Mouse (Mus musculus): Measurements from ENCODE around the gene Stag2. TPM values are rescaled to one million over a fixed set of nuclear protein-coding genes. Genes with fewer than 3 reads are reported as not detected.
A peak's percentile ranks its signal among the peaks of the same experiment; 100 is the strongest.

Stag2 gene
- total and polyA plus RNA-seq, 2 experiments from 2014 or later = 13.0 to 51.6 TPM

- no peak overlapping the region for H3K9ac ChIP-seq (replicated peaks; ENCODE audit: low read length, poor library complexity, severe bottlenecking)
- H3K4me3 ChIP-seq (ENCODE audit: low read depth, low read length) = no peak overlapping the region
- H3K9me3 ChIP-seq (ENCODE audit: low read length) = no peaks in the 10 kb centered on the region
- 72% methylated on average over 2 of the region's 2 CpGs for whole genome bisulfite sequencing
- H3K27me3 ChIP-seq (ENCODE audit: insufficient read depth, low read length) = no peaks in the 10 kb centered on the region
- H3K27ac ChIP-seq (ENCODE audit: low read depth, low read length) = no peak overlapping the region
- no peak for TF ChIP-seq CTCF (IDR thresholded peaks at IDR 0.05)
- H3K36me3 ChIP-seq (ENCODE audit: insufficient read depth, low read length) = no peaks in the 10 kb centered on the region
- ATAC-seq (ENCODE audit: low FRiP score) (no peak), DNase-seq (ENCODE audit: low spot score) (no peak)
- H3K4me1 ChIP-seq (ENCODE audit: insufficient read depth, low read length) = no peaks in the 10 kb centered on the region
- H3K4me2 ChIP-seq (ENCODE audit: low read depth, low read length, poor library complexity, severe bottlenecking) = no peak overlapping the region
These were observed 39.8 kb downstream of the Stag2 start for GRCm38 (mm10) chrX:42188825-42189426.

GRCm38 (mm10) chrX:42194608-42195007 is 45.5 kb downstream of the Stag2 start:
- ATAC-seq (ENCODE audit: low FRiP score) (no peak), DNase-seq (ENCODE audit: low spot score) (no peak)
- Histone ChIP-seq H3K4me2 (ENCODE audit: low read depth, low read length, poor library complexity, severe bottlenecking) (no peak overlapping the region), H3K27me3 (ENCODE audit: insufficient read depth, low read length) (no peaks in the 10 kb centered on the region), H3K27ac (ENCODE audit: low read depth, low read length) (no peak overlapping the region), H3K4me1 (ENCODE audit: insufficient read depth, low read length) (no peaks in the 10 kb centered on the region), H3K9ac (replicated peaks; ENCODE audit: low read length, poor library complexity, severe bottlenecking) (no peak overlapping the region), H3K4me3 (ENCODE audit: low read depth, low read length) (no peak overlapping the region), H3K36me3 (ENCODE audit: insufficient read depth, low read length) (no peaks in the 10 kb centered on the region), H3K9me3 (ENCODE audit: low read length) (no peaks in the 10 kb centered on the region)
- WGBS = 78% methylated on average over 3 of the region's 3 CpGs
- TF ChIP-seq CTCF (IDR thresholded peaks at IDR 0.05) = no peak

DNA sequence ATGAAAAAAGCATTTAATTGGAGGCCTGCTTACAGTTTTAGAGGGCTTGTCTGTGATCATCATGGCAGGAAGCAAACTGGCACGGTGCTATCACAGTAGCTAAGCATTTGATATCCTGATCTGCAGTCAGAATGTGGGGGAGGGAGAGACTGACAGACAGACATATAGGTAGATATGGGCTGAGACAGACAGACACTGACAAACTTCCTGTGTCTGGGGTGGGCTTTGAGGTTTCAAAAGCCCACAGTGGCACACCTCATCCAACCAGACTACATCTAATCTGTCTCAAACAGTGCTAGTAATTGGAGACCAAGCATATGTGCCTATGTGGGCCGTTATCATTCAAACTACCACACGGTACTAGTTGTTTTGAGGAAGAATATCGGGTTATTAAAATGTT is 53.4 kb downstream of the Stag2 start:
- Histone ChIP-seq H3K4me3 (ENCODE audit: low read depth, low read length) (no peak overlapping the region), H3K9ac (replicated peaks; ENCODE audit: low read length, poor library complexity, severe bottlenecking) (no peak overlapping the region), H3K4me1 (ENCODE audit: insufficient read depth, low read length) (no peaks in the 10 kb centered on the region), H3K9me3 (ENCODE audit: low read length) (no peaks in the 10 kb centered on the region), H3K36me3 (ENCODE audit: insufficient read depth, low read length) (no peaks in the 10 kb centered on the region), H3K27ac (ENCODE audit: low read depth, low read length) (no peak overlapping the region), H3K4me2 (ENCODE audit: low read depth, low read length, poor library complexity, severe bottlenecking) (no peak overlapping the region), H3K27me3 (ENCODE audit: insufficient read depth, low read length) (no peaks in the 10 kb centered on the region)
- DNase-seq (ENCODE audit: low spot score) = no peak
- no peak for TF ChIP-seq CTCF (IDR thresholded peaks at IDR 0.05)
- WGBS = 86% methylated on average over 4 of the region's 4 CpGs
- no peak for ATAC-seq (ENCODE audit: low FRiP score)

- Histone ChIP-seq H3K36me3 (ENCODE audit: insufficient read depth, low read length) (no peaks in the 10 kb centered on the region), H3K27ac (ENCODE audit: low read depth, low read length) (no peak overlapping the region), H3K9ac (replicated peaks; ENCODE audit: low read length, poor library complexity, severe bottlenecking) (no peak overlapping the region), H3K4me2 (ENCODE audit: low read depth, low read length, poor library complexity, severe bottlenecking) (no peak overlapping the region), H3K4me1 (ENCODE audit: insufficient read depth, low read length) (no peaks in the 10 kb centered on the region), H3K4me3 (ENCODE audit: low read depth, low read length) (no peak overlapping the region), H3K9me3 (ENCODE audit: low read length) (no peaks in the 10 kb centered on the region), H3K27me3 (ENCODE audit: insufficient read depth, low read length) (no peaks in the 10 kb centered on the region)
- DNase-seq (ENCODE audit: low spot score) (no peak), ATAC-seq (ENCODE audit: low FRiP score) (no peak)
- WGBS = 91% methylated on average over 1 of the region's 1 CpGs
- TF ChIP-seq CTCF (IDR thresholded peaks at IDR 0.05) = no peak
These were observed 66.6 kb downstream of the Stag2 start for GRCm38 (mm10) chrX:42215742-42216141.

GRCm38 (mm10) chrX:42250342-42250741 is 101.2 kb downstream of the Stag2 start:
- H3K4me2 ChIP-seq (ENCODE audit: low read depth, low read length, poor library complexity, severe bottlenecking) = no peak overlapping the region
- H3K36me3 ChIP-seq (ENCODE audit: insufficient read depth, low read length) = no peaks in the 10 kb centered on the region
- no peak for DNase-seq (ENCODE audit: low spot score)
- H3K27ac ChIP-seq (ENCODE audit: low read depth, low read length) = no peak overlapping the region
- no peaks in the 10 kb centered on the region for H3K9me3 ChIP-seq (ENCODE audit: low read length)
- TF ChIP-seq CTCF (IDR thresholded peaks at IDR 0.05) = no peak
- no peak overlapping the region for H3K4me3 ChIP-seq (ENCODE audit: low read depth, low read length)
- no peaks in the 10 kb centered on the region for H3K4me1 ChIP-seq (ENCODE audit: insufficient read depth, low read length)
- ATAC-seq (ENCODE audit: low FRiP score) = no peak
- no peak overlapping the region for H3K9ac ChIP-seq (replicated peaks; ENCODE audit: low read length, poor library complexity, severe bottlenecking)
- H3K27me3 ChIP-seq (ENCODE audit: insufficient read depth, low read length) = no peaks in the 10 kb centered on the region
- 92% methylated on average over 10 of the region's 10 CpGs for WGBS

- no peaks in the 10 kb centered on the region for H3K4me1 ChIP-seq (ENCODE audit: insufficient read depth, low read length)
- ATAC-seq (ENCODE audit: low FRiP score) = no peak
These were observed 123.6 kb downstream of the Stag2 start for GRCm38 (mm10) chrX:42272713-42273112.

More at GRCm38 (mm10) chrX:42272713-42273112, 123.6 kb downstream of the Stag2 start:
- peak; percentile 54 for DNase-seq (ENCODE audit: low spot score)
- TF ChIP-seq CTCF (IDR thresholded peaks at IDR 0.05) = peak; percentile 59
- H3K9me3 ChIP-seq (ENCODE audit: low read length) = no peaks in the 10 kb centered on the region
- no peaks in the 10 kb centered on the region for H3K27me3 ChIP-seq (ENCODE audit: insufficient read depth, low read length)
- no peaks in the 10 kb centered on the region for H3K36me3 ChIP-seq (ENCODE audit: insufficient read depth, low read length)
- no peak overlapping the region for H3K27ac ChIP-seq (ENCODE audit: low read depth, low read length)
- no peak overlapping the region for H3K4me2 ChIP-seq (ENCODE audit: low read depth, low read length, poor library complexity, severe bottlenecking)
- no peak overlapping the region for H3K9ac ChIP-seq (replicated peaks; ENCODE audit: low read length, poor library complexity, severe bottlenecking)
- H3K4me3 ChIP-seq (ENCODE audit: low read depth, low read length) = no peak overlapping the region

Measured in midbrain, postnatal 0 days (tissue).